Mouse (Mus musculus) ovary, adult 18-20 months (tissue): ENCODE measurements around the gene Col8a1.

ENCODE experiments used
- DNase-seq: peaks from one replicate; pipeline ENCODE4 v3.0.0; 2022; ENCODE audit warnings: low spot score, mixed read lengths

Col8a1 gene

GRCm38 (mm10) chr16:57672251-57672650 is 82.3 kb downstream of the Col8a1 start:
- no peak for DNase-seq

- DNase-seq = no peak
Measured at GRCm38 (mm10) chr16:57671637-57672036, 82.9 kb downstream of the Col8a1 start.

GRCm38 (mm10) chr16:57669348-57669747 is 85.2 kb downstream of the Col8a1 start:
- no peak for DNase-seq

- DNase-seq = peak; percentile 3
Measured at GRCm38 (mm10) chr16:57662661-57663060, 91.9 kb downstream of the Col8a1 start.

- DNase-seq = no peak
Measured at GRCm38 (mm10) chr16:57649888-57650287, 104.6 kb downstream of the Col8a1 start.

- no peak for DNase-seq
Measured at GRCm38 (mm10) chr16:57641346-57641885, 113.1 kb downstream of the Col8a1 start.

GRCm38 (mm10) chr16:57634766-57635165 is 119.8 kb downstream of the Col8a1 start:
- DNase-seq = no peak

- peak; percentile 24 for DNase-seq
Measured at GRCm38 (mm10) chr16:57634191-57634590, 120.3 kb downstream of the Col8a1 start.

- DNase-seq = no peak
Measured at GRCm38 (mm10) chr16:57611768-57612167, 142.8 kb downstream of the Col8a1 start.

- peak; percentile 51 for DNase-seq
Measured at GRCm38 (mm10) chr16:57606444-57607227, 147.9 kb downstream of the Col8a1 start, which contains the start of gene Cmss1. Gene Cmss1, minus strand, starts transcription at chr16:57606864.

- no peak for DNase-seq
Measured at GRCm38 (mm10) chr16:57601031-57601430, 153.5 kb downstream of the Col8a1 start.

GRCm38 (mm10) chr16:57597295-57597957 is 157.1 kb downstream of the Col8a1 start:
- DNase-seq = no peak

GRCm38 (mm10) chr16:57593422-57594157 is 160.9 kb downstream of the Col8a1 start:
- no peak for DNase-seq

GRCm38 (mm10) chr16:57585201-57585600 is 169.3 kb downstream of the Col8a1 start:
- DNase-seq = no peak

- DNase-seq = no peak
Measured at GRCm38 (mm10) chr16:57582008-57582407, 172.5 kb downstream of the Col8a1 start.

- DNase-seq = no peak
Measured at GRCm38 (mm10) chr16:57580041-57580440, 174.5 kb downstream of the Col8a1 start.

- no peak for DNase-seq
Measured at GRCm38 (mm10) chr16:57577519-57577918, 177.0 kb downstream of the Col8a1 start.

- no peak for DNase-seq
Measured at GRCm38 (mm10) chr16:57575764-57576388, 178.7 kb downstream of the Col8a1 start.
